Mouse (Mus musculus): ENCODE results near the gene Gm45808. TPM values are rescaled to one million over a fixed set of nuclear protein-coding genes. Genes with fewer than 3 reads are reported as not detected.
A peak's percentile ranks its signal among the peaks of the same experiment; 100 is the strongest.
"Not testable (repeated sequence)": the region's sequence is repeated elsewhere in the genome, so short reads cannot be mapped to it uniquely, and the experiment has no call there.

Gm45808 gene
- polyA plus RNA-seq, 1 experiment from 2014 or later: not detected

- Histone ChIP-seq H3K4me3 (ENCODE audit: low read depth, low read length) (no peak overlapping the region; the same call in 1 of the 2 replicates), H3K36me3 (ENCODE audit: control insufficient read depth, insufficient read depth, low read length) (no peaks in the 10 kb centered on the region), H3K27me3 (ENCODE audit: control insufficient read depth, insufficient read depth, low read length) (no peaks in the 10 kb centered on the region), H3K9ac (ENCODE audit: low read length) (no peak overlapping the region), H3K4me1 (ENCODE audit: control insufficient read depth, insufficient read depth, low read length) (peaks cover 8% of the 10 kb centered on the region), H3K4me2 (no peak overlapping the region), H3K9me3 (ENCODE audit: control insufficient read depth, low read length) (no peaks in the 10 kb centered on the region), H3K27ac (ENCODE audit: low read depth, low read length) (no peak overlapping the region)
- DNase-seq (ENCODE audit: low spot score, missing footprints) (no peak), ATAC-seq (ENCODE audit: low FRiP score) (no peak)
- 88% methylated on average over 13 of the region's 13 CpGs for WGBS
Observed at GRCm38 (mm10) chr7:45523678-45524170, 37.1 kb upstream of the Gm45808 start.

- no peaks in the 10 kb centered on the region for H3K9me3 ChIP-seq (ENCODE audit: control insufficient read depth, low read length)
- no peak overlapping the region; the same call in 1 of the 2 replicates for H3K4me3 ChIP-seq (ENCODE audit: low read depth, low read length)
- peaks cover 8% of the 10 kb centered on the region for H3K4me1 ChIP-seq (ENCODE audit: control insufficient read depth, insufficient read depth, low read length)
- no peak overlapping the region for H3K4me2 ChIP-seq
- no peak for ATAC-seq (ENCODE audit: low FRiP score)
- 79% methylated on average over 18 of the region's 18 CpGs for WGBS
- no peaks in the 10 kb centered on the region for H3K36me3 ChIP-seq (ENCODE audit: control insufficient read depth, insufficient read depth, low read length)
- DNase-seq (ENCODE audit: low spot score, missing footprints): no peak
- H3K9ac ChIP-seq (ENCODE audit: low read length): no peak overlapping the region
- no peak overlapping the region for H3K27ac ChIP-seq (ENCODE audit: low read depth, low read length)
- H3K27me3 ChIP-seq (ENCODE audit: control insufficient read depth, insufficient read depth, low read length): no peaks in the 10 kb centered on the region
Observed at GRCm38 (mm10) chr7:45522957-45523676, 36.5 kb upstream of the Gm45808 start.

DNA sequence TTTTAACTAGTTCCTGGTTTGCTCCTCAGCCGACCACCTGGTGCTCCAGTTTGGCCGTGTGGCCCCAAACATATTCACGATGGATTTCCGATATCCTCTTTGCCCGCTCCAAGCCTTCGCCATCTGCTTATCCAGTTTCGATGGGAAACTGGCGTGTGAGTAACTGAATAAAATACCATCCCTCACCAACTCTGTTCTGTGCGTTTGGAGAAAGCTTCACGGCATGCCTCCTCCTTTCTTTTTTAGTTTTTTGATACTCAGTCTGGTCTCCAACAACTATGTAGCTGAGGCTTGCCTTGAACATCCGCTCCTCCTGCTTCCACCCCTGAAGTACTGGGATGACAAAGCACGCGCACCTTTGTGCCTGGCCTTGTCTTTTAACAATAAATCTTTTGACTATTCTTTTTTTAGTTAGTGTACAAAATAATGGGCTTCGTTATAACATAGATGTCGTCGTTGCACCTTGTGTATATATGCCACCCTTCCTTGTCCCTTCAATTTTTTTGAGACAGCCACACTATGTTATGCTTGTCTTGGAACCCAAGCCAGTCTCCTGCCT is 35.7 kb upstream of the Gm45808 start:
- no peaks in the 10 kb centered on the region for H3K9me3 ChIP-seq (ENCODE audit: control insufficient read depth, low read length)
- peak overlapping the region; percentile 68 for H3K9ac ChIP-seq (ENCODE audit: low read length)
- ATAC-seq (ENCODE audit: low FRiP score): no peak
- no peak overlapping the region for H3K27ac ChIP-seq (ENCODE audit: low read depth, low read length)
- WGBS: 52% methylated on average over 16 of the region's 16 CpGs
- H3K4me3 ChIP-seq (ENCODE audit: low read depth, low read length): peak overlapping the region; percentile 40
- peak overlapping the region; percentile 41 for H3K4me2 ChIP-seq
- DNase-seq (ENCODE audit: low spot score, missing footprints): no peak
- no peaks in the 10 kb centered on the region for H3K36me3 ChIP-seq (ENCODE audit: control insufficient read depth, insufficient read depth, low read length)
- no peaks in the 10 kb centered on the region for H3K27me3 ChIP-seq (ENCODE audit: control insufficient read depth, insufficient read depth, low read length)
- peaks cover 8% of the 10 kb centered on the region for H3K4me1 ChIP-seq (ENCODE audit: control insufficient read depth, insufficient read depth, low read length)

- H3K9ac ChIP-seq (ENCODE audit: low read length): peak overlapping the region; percentile 68
- H3K4me1 ChIP-seq (ENCODE audit: control insufficient read depth, insufficient read depth, low read length): peaks cover 8% of the 10 kb centered on the region
- H3K4me3 ChIP-seq (ENCODE audit: low read depth, low read length): peak overlapping the region; percentile 40
- 0 out of 2 replicates have a peak overlapping the region, but pooled peaks have one; percentile 3 for H3K27ac ChIP-seq (ENCODE audit: low read depth, low read length)
- no peaks in the 10 kb centered on the region for H3K9me3 ChIP-seq (ENCODE audit: control insufficient read depth, low read length)
- H3K4me2 ChIP-seq: peak overlapping the region; percentile 41
- H3K36me3 ChIP-seq (ENCODE audit: control insufficient read depth, insufficient read depth, low read length): no peaks in the 10 kb centered on the region
- no peaks in the 10 kb centered on the region for H3K27me3 ChIP-seq (ENCODE audit: control insufficient read depth, insufficient read depth, low read length)
- ATAC-seq (ENCODE audit: low FRiP score) (peak; percentile 68), DNase-seq (ENCODE audit: low spot score, missing footprints) (peak; percentile 98)
- under 1% methylated on average over 28 of the region's 28 CpGs for WGBS
Observed at GRCm38 (mm10) chr7:45521728-45522184, 35.1 kb upstream of the Gm45808 start.

DNA sequence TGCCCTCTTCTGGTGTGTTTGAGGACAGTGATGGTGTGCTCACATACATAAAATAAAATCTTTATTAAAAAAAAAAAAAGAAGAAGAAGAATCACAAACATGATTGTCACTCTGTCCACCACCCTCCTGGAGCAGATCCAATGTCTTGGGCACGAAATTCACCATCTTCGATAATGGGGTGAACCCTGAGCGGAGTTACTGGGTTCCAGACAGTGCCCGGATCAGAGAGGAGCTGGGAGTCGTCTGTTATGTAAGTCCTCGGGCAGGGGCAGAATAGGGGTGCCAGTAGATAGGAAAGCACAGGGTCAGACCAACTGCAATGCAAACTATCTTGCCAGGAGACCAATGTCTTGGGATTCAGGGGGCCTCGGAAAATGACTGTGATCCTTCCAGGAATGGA is 34.0 kb upstream of the Gm45808 start:
- H3K36me3 ChIP-seq (ENCODE audit: control insufficient read depth, insufficient read depth, low read length): no peaks in the 10 kb centered on the region
- no peak for ATAC-seq (ENCODE audit: low FRiP score)
- DNase-seq (ENCODE audit: low spot score, missing footprints): no peak
- H3K4me2 ChIP-seq: no peak overlapping the region
- no peak overlapping the region for H3K9ac ChIP-seq (ENCODE audit: low read length)
- H3K4me1 ChIP-seq (ENCODE audit: control insufficient read depth, insufficient read depth, low read length): peaks cover 8% of the 10 kb centered on the region
- H3K27me3 ChIP-seq (ENCODE audit: control insufficient read depth, insufficient read depth, low read length): no peaks in the 10 kb centered on the region
- no peak overlapping the region for H3K27ac ChIP-seq (ENCODE audit: low read depth, low read length)
- H3K9me3 ChIP-seq (ENCODE audit: control insufficient read depth, low read length): no peaks in the 10 kb centered on the region
- no peak overlapping the region for H3K4me3 ChIP-seq (ENCODE audit: low read depth, low read length)
- 94% methylated on average over 7 of the region's 7 CpGs for WGBS

- Histone ChIP-seq H3K9me3 (ENCODE audit: control insufficient read depth, low read length) (no peaks in the 10 kb centered on the region), H3K4me3 (ENCODE audit: low read depth, low read length) (no peak overlapping the region), H3K4me1 (ENCODE audit: control insufficient read depth, insufficient read depth, low read length) (no peaks in the 10 kb centered on the region), H3K27ac (ENCODE audit: low read depth, low read length) (no peak overlapping the region), H3K36me3 (ENCODE audit: control insufficient read depth, insufficient read depth, low read length) (no peaks in the 10 kb centered on the region), H3K4me2 (no peak overlapping the region), H3K27me3 (ENCODE audit: control insufficient read depth, insufficient read depth, low read length) (no peaks in the 10 kb centered on the region), H3K9ac (ENCODE audit: low read length) (no peak overlapping the region)
- no peak for ATAC-seq (ENCODE audit: low FRiP score)
- WGBS: 78% methylated on average over 8 of the region's 8 CpGs
- no peak for DNase-seq (ENCODE audit: low spot score, missing footprints)
Observed at GRCm38 (mm10) chr7:45519345-45520120, 32.9 kb upstream of the Gm45808 start.

GRCm38 (mm10) chr7:45518618-45519017 is 32.0 kb upstream of the Gm45808 start:
- ATAC-seq (ENCODE audit: low FRiP score) (no peak), DNase-seq (ENCODE audit: low spot score, missing footprints) (no peak)
- H3K4me3 ChIP-seq (ENCODE audit: low read depth, low read length): no peak overlapping the region
- no peaks in the 10 kb centered on the region for H3K9me3 ChIP-seq (ENCODE audit: control insufficient read depth, low read length)
- H3K27ac ChIP-seq (ENCODE audit: low read depth, low read length): no peak overlapping the region
- H3K9ac ChIP-seq (ENCODE audit: low read length): no peak overlapping the region
- H3K27me3 ChIP-seq (ENCODE audit: control insufficient read depth, insufficient read depth, low read length): no peaks in the 10 kb centered on the region
- no peaks in the 10 kb centered on the region for H3K4me1 ChIP-seq (ENCODE audit: control insufficient read depth, insufficient read depth, low read length)
- WGBS: 94% methylated on average over 16 of the region's 16 CpGs
- no peak overlapping the region for H3K4me2 ChIP-seq
- no peaks in the 10 kb centered on the region for H3K36me3 ChIP-seq (ENCODE audit: control insufficient read depth, insufficient read depth, low read length)

DNA sequence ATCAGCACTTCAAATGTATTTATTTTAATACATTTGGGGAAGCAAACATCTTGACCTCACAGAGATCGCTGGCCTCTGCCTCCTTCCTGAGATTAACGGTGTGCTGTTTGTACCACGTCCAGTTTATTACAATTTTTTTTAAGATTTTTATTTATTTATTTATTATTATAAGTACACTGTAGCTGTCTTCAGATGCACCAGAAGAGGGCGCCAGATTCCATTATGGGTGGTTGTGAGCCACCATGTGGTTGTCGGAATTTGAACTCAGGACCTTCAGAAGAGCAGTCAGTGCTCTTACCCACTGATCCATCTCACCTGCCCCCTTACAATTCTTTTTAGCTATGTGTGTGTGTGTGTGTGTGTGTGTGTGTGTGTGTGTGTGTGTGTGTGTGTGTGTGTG is 30.2 kb upstream of the Gm45808 start:
- not testable (repeated sequence) for H3K9ac ChIP-seq (ENCODE audit: low read length); H3K27ac ChIP-seq (ENCODE audit: low read depth, low read length); H3K4me1 ChIP-seq (ENCODE audit: control insufficient read depth, insufficient read depth, low read length); H3K27me3 ChIP-seq (ENCODE audit: control insufficient read depth, insufficient read depth, low read length); DNase-seq (ENCODE audit: low spot score, missing footprints); H3K36me3 ChIP-seq (ENCODE audit: control insufficient read depth, insufficient read depth, low read length); H3K4me2 ChIP-seq; H3K9me3 ChIP-seq (ENCODE audit: control insufficient read depth, low read length); H3K4me3 ChIP-seq (ENCODE audit: low read depth, low read length); ATAC-seq (ENCODE audit: low FRiP score)
- WGBS: 68% methylated on average over 5 of the region's 5 CpGs

DNA sequence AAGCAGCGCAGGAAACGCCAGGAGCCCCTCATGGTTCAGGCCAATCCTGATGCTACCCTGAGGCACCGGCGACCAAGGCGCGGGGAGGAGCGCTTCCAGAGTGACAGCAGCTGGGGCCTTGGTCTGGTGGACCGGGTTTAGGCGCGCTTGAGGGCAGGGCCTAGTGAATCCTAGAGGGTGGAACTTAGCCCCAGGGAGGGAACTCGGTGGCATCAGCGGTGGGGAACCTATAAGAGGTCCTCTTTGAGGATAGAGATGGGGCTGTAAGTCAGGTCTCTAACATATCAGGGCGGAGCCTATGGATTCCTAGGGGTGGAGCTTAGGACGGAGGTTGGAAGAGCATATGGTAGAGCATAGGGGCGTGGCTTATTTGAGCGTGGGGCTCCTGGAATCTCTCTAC is 28.8 kb upstream of the Gm45808 start:
- H3K4me3 ChIP-seq (ENCODE audit: low read depth, low read length): no peak overlapping the region
- no peak overlapping the region for H3K4me2 ChIP-seq
- no peak overlapping the region for H3K9ac ChIP-seq (ENCODE audit: low read length)
- DNase-seq (ENCODE audit: low spot score, missing footprints): no peak
- H3K9me3 ChIP-seq (ENCODE audit: control insufficient read depth, low read length): no peaks in the 10 kb centered on the region
- no peak for ATAC-seq (ENCODE audit: low FRiP score)
- H3K4me1 ChIP-seq (ENCODE audit: control insufficient read depth, insufficient read depth, low read length): no peaks in the 10 kb centered on the region
- 24% methylated on average over 16 of the region's 16 CpGs for WGBS
- H3K27ac ChIP-seq (ENCODE audit: low read depth, low read length): no peak overlapping the region
- H3K27me3 ChIP-seq (ENCODE audit: control insufficient read depth, insufficient read depth, low read length): no peaks in the 10 kb centered on the region
- no peaks in the 10 kb centered on the region for H3K36me3 ChIP-seq (ENCODE audit: control insufficient read depth, insufficient read depth, low read length)
